Mouse (Mus musculus) kidney, postnatal 14 days (tissue): ENCODE measurements around the gene Bcl2l2.

Experiments
- DNase-seq: peaks from one replicate; pipeline ENCODE4 v3.0.0; 2022; ENCODE audit warnings: mixed read lengths

Bcl2l2 gene

GRCm38 (mm10) chr14:54937361-54938182 lies 54.4 kb downstream of the Bcl2l2 start:
- no peak for DNase-seq
